Mouse (Mus musculus): Measurements from ENCODE around the gene Plekhg3. TPM values are rescaled to one million over a fixed set of nuclear protein-coding genes. Genes with fewer than 3 reads are reported as not detected.

Plekhg3 gene
- total RNA-seq, 2 experiments from 2014 or later: 23.2 to 27.6 TPM

GRCm38 (mm10) chr12:76548082-76548423, 17.4 kb downstream of the Plekhg3 start:
- DNase-seq (ENCODE audit: low spot score in 2 of 2): no peak

DNA sequence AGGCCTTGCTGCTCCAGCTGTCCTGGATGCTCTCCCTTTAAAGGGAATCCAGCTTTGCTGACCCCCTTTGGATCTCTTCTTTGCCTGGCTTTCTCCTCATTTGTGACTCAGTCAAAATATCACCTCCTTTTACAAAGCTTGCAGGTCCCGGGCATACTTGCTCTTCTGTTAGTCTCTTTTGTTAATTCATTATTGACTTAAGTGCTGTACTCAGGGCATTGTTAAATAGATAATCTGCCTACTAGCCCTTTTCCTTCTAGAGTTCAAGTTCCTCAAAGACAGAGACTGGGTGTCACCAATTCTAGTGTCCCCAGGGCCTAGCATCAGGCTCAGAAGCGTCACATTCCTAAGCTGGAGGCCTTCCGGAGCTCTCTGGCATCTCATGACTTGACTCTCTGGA, 18.5 kb downstream of the Plekhg3 start:
- DNase-seq (ENCODE audit: low spot score in 2 of 2): no peak

DNA sequence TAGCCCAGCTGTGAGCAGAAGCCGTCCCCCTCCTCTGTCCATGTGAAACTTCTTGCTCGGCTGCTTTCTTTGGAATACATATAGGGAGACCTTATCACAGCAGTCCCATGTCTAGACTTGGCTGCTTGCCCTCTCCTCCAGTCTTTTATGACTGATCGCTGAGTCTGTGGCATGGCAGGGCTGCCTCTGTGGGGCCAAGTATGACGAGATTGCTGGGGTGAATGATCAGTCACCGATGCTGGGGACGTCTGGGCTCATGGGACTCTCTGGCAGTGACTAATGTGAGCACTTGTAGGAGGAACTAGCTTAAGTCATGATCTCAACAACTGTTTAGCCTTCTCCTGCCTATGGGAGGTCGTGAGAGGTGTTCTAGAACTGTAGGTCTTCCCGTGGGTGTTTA, 21.6 kb downstream of the Plekhg3 start:
- DNase-seq (ENCODE audit: low spot score in 2 of 2): no peak

DNA sequence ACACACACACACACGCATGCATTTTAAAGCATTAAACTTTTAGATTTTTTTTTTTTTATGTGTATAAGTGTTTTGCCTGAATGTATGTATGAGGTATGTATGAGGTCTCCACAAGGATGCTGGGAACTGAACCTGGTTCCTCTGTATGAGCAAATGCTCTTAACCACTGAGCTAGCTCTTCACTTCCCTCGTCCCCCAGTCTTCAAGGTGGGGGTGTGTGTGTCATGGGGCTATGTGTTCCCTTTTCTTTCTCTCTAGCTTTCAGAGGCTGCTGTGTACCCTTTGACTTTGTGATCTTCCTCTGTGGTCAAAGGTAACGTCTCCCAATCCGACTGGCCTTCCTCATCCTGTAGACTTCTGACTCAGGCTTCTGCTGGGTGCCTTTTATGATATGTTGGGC, 22.3 kb downstream of the Plekhg3 start:
- no peak for DNase-seq (ENCODE audit: low spot score in 2 of 2)

- no peak for DNase-seq (ENCODE audit: low spot score in 2 of 2)
Observed at GRCm38 (mm10) chr12:76553917-76554316, 23.2 kb downstream of the Plekhg3 start.

DNA sequence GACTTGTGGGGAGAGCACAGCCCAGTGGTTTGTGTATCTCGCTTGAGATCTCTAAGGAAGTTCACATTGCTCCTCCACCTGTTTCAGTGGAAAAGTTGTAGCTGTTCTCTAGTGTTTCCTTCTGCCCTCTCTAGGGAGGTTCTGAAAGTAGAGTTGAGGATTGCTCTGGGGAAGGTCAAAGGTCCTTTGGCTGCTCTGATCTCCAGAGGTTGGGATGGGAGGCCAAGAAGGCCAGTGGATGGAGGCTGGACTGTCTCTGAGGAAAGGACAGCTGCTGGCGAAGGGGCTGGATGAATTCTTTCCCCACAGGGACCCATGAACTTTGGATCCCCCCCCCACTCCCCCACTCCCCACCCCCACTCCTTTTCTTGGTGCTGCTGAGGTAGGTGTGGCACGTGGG, 23.7 kb downstream of the Plekhg3 start:
- no peak for DNase-seq (ENCODE audit: low spot score in 2 of 2)

DNA sequence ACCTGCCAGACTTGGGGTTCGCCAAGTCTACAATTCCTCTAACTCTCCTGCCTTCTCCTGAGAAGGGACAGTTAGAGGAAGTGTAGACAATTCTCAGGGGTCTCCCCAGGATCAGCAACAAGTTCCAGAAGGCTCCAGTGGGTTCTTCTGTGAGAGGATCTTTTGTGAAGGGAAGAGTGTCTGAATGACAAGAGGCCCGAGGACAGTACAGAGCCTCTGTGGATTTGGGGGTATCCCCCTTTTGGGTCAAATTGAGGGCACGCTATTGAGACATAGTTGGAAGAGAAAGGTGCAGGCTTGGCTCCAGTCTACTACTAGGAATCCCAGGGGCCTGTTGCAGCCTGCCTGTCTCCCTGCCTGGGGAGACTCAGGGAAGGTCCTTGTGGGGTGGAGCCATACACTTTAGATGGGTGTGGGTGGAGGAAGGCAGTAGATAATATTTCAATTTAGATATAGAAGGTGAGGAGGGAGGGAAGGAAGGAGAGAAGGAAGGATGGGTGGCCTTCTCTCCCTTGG, 24.2 kb downstream of the Plekhg3 start:
- DNase-seq (ENCODE audit: low spot score in 2 of 2): no peak

DNA sequence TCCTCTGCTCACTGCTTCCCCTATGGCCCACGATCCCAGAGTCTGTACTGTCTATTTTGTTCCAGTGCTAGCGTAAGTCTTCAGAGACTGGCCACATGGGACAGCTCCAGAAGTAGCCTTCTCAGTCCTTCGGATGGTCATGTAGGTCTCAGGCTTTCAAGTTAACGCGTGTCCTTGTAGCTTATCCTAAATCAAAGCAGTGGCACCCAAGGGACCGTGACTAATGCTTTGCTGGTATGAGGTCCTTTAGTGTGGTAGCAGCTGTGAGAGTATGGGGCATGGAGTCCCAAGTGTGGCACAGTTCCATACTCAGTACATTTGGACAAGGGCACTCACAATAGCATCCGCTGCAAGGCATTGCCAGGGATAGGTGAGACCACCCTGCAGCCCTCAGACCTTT, 25.5 kb downstream of the Plekhg3 start:
- no peak for DNase-seq (ENCODE audit: low spot score in 2 of 2)

- no peak for DNase-seq (ENCODE audit: low spot score in 2 of 2)
Observed at GRCm38 (mm10) chr12:76556745-76557389, 26.2 kb downstream of the Plekhg3 start.

- DNase-seq (ENCODE audit: low spot score in 2 of 2): no peak
Observed at GRCm38 (mm10) chr12:76558206-76558605, 27.5 kb downstream of the Plekhg3 start.

DNA sequence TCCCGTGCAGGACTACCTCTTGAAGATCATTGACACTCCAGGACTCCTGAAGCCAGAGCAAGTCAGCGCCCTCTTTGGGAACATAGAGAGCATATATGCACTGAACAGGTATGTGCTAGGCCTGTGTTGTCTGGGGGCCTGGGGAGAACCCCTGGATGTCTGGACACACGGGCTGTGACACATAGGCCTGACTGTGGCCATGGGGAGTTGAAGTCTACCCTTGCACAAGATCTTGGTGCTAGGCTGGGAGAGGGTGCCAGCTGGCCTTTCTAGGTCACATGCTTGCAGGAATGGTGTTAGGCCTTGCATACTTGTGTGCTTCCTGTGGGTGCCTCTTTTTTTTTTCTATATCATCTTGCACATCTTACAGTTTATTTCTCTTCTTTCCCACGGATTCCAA, 31.5 kb downstream of the Plekhg3 start:
- DNase-seq (ENCODE audit: low spot score in 2 of 2): no peak

- DNase-seq (ENCODE audit: low spot score in 2 of 2): no peak
Observed at GRCm38 (mm10) chr12:76566284-76566683, 35.6 kb downstream of the Plekhg3 start.

DNA sequence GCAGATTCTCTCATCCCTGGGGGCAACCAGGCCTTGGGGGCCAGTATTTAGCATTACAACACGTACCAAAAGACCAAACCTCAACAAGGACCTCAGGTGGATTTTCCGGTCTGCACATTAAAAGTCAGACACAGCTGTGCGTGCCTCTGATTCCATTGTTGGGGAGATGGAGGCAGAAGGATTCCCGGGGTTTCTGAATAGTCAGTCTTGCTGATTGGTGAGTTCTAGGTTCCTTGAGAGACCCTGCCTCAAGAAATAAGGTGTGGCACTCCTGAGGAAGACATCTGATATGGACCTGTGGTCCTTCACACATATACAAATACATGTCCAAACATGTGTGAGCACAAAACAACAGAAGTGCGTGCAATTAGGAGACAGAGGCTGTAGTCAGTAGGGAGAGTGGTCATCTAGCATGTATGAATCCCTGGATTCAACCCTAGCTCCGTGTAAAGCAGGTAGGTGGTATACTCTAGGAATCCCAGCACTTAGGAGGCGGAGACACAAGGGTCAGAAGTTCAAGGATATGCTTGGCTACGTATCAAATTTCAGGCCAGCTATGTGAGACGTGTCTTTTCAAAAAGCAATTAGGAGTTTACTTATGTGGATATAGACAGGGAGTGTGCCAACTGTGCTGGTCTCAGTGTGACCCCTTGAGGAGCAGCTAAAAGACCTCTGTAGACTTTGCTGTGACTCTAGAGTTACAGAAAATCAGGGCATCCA, 39.7 kb downstream of the Plekhg3 start:
- DNase-seq (ENCODE audit: low spot score in 2 of 2): no peak

GRCm38 (mm10) chr12:76571266-76571665, 40.6 kb downstream of the Plekhg3 start:
- no peak for DNase-seq (ENCODE audit: low spot score in 2 of 2)

DNA sequence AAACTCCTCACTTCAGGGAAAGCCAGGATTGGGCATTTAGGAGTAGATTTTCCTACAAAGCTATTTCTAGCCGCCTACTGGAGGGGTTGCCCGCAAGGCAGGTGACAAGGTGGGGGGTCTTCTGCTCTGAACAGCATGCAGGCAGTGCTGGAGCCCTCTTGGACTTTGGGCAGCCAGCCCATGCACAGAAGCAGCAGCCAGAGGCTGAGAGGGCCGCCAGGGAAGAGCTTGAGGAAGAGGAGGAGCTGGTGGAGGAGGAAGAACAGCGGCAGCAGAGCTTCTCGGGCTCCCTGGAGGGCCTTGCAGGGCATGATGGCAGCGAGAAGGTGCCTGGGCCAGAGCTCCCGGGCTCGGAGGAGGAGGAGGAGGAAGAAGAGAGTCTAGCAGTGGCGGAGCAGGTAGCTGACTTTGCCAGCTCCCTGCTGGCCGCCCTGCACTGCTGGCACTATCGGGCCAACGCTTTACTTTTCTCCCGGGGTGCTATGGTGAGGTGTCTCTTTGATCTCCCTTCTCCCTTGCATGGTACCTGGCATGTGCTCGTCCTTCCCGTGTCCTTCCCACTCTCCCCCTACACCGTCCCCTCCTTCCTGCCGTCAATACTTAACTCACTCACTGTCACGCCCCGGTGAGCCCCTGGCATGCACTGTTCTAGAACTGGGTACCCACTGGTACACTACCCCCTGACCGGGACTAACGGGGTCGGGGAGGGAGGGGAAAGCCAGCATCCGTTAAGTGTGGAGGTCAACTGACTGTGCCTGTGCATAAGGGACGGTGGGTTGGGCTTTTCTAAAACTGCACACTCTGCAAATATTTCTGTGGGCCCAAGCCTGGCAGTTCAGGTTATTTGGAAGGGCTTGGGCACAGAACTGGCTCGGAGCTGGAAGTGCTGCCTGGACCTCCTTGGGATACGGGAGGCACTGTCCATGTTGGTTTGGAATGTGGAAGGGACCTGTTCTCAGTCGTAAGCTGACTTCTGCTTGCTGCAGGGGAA, 41.9 kb downstream of the Plekhg3 start:
- no peak for DNase-seq (ENCODE audit: low spot score in 2 of 2)

DNA sequence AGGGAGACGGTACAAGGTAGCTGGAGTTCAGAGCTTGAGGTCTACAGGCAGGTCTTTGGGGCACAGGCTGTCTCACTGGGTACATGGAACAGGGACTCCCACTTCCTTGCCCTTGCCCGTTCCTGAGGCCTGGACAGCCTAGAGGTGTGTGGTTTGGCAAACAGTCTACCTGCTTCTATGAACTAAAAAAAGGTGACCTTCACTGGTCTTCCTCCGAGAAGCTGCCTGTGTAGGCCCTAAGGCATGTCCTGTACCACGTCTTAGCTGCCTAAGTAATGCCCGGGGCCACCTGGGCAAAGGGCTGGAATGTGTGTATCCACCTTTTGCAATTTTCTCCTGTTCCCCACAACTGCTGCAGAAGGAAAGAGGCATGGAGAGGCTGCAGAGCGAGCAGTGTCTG, 42.7 kb downstream of the Plekhg3 start:
- no peak for DNase-seq (ENCODE audit: low spot score in 2 of 2)

DNA sequence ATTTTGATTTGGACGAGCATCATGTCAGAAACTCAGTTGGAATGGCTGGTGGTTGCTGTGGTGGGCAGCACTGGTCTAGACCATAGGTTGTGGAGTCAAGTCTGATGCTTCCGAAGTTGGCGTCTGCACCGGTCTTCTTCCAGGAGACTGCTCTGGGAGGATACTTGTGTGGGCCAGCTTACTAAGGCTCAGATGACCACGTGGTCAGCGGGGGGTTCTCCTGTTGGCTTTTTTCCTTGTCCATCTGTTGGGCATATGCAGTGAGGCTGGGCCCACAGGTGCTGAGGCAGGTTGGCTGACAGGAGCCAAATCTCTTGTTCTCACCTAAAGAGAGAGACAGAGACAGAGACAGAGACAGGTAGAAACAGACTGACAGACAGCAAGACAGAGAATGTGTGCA, 44.1 kb downstream of the Plekhg3 start:
- DNase-seq (ENCODE audit: low spot score in 2 of 2): no peak

- no peak for DNase-seq (ENCODE audit: low spot score in 2 of 2)
Observed at GRCm38 (mm10) chr12:76576061-76576460, 45.4 kb downstream of the Plekhg3 start.

DNA sequence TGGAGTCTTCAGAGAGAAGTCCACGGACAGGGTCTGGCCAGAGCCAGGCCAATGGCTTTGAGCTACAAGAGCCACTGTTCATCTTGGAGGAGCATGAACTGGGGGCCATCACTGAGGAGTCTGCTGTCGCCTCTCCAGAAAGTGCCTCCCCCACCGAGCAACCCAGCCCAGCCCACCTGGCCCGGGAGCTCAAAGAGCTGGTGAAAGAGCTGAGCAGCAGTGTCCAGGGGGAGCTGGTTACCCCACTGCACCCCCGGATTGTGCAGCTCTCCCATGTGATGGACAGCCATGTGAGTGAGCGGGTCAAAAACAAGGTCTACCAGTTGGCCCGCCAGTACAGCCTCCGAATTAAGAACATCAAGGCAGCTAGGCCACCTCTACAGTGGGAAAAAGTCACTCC, 46.1 kb downstream of the Plekhg3 start:
- DNase-seq (ENCODE audit: low spot score in 2 of 2): no peak

DNA sequence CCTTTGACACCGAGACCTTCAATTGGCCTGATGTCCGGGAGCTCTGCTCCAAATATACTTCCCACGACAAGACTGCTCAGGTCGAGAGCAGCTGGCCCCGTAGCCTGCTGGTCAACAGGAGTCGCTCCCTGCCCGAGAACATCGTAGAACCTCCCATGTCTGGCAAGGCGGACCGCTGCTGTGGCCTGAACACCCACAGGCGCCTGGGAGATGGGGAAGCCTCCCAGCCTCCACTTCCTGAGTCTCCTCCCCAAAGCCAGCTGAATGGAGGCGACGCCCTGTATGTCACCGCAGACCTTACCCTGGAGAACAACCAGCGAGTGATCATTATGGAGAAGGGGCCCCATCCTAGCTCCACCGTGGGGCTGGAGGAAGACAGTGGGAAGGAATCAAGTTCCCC, 47.2 kb downstream of the Plekhg3 start:
- no peak for DNase-seq (ENCODE audit: low spot score in 2 of 2)

- no peak for DNase-seq (ENCODE audit: low spot score in 2 of 2)
Observed at GRCm38 (mm10) chr12:76578465-76578864, 47.8 kb downstream of the Plekhg3 start.

GRCm38 (mm10) chr12:76579806-76580205, 49.1 kb downstream of the Plekhg3 start:
- DNase-seq (ENCODE audit: low spot score in 2 of 2): no peak

Data from gastrocnemius, postnatal 4 days (tissue).